Mouse (Mus musculus): ENCODE data around the gene F830045P16Rik. TPM values are rescaled to one million over a fixed set of nuclear protein-coding genes. Genes with fewer than 3 reads are reported as not detected.

Gene F830045P16Rik
- polyA plus RNA-seq, 1 experiment from 2014 or later, result not detected

DNA sequence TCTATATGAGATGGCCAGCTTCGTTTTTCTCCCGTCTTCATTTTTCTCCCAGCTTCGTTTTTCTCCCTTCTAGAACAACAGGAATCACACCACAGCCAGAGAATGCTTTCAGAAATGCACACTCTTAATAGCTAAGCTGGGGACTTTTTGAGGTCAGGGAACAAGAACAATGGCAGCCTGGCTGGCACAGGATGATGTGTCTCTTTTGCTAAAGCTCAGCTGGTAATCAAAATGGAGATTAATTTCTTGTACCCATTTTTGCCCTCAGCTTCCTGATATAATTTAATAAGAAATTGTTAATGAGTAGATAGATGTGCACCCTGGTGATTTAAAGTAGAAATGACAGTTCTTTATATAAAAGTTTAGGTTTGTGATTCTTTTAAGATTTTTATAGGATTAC, 112.7 kb downstream of the F830045P16Rik start:
- ATAC-seq (ENCODE audit: low FRiP score), result no peak
- Histone ChIP-seq H3K4me3 (no peak overlapping the region), H3K4me1 (replicated peaks) (no peaks in the 10 kb centered on the region), H3K36me3 (no peaks in the 10 kb centered on the region), H3K27ac (no peak overlapping the region), H3K9me3 (no peaks in the 10 kb centered on the region), H3K27me3 (no peaks in the 10 kb centered on the region), H3K9ac (no peak overlapping the region), H3K4me2 (no peak overlapping the region)
- WGBS, result 42% methylated on average over 3 of the region's 3 CpGs

DNA sequence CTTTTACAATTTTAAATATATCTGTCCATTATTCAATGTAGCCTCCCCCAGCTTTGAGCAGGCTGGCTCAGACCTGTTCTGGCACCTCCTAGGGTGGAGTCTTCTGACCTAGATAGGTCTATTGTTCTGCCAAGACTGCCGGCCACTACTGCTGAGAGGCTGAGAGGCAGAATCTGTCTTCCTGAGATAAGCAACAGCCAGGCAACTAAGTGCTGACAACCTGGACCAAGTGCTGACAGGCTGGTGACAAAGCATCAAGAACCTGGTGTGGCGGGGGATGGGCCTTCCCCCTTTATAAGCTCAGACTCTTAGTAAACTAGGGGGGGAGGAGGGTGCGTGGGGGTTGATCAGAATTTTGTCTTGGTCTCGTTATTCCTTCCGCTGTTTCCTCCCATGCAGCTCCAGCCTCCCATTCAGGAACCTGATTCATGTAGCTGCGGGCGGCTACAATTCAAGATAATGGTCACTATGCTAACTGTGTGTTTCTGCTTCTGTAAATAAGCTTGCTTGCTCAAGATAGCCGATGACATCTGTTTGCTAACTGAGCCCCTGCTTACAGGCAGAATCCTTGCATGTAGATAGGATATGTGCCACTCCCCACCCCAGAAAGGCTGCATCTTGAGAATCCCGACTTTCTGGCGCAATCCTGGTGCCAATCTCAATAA, 115.4 kb downstream of the F830045P16Rik start:
- Histone ChIP-seq H3K27me3 (no peaks in the 10 kb centered on the region), H3K9me3 (no peaks in the 10 kb centered on the region), H3K9ac (no peak overlapping the region), H3K4me1 (replicated peaks) (no peaks in the 10 kb centered on the region), H3K4me2 (no peak overlapping the region), H3K36me3 (no peaks in the 10 kb centered on the region), H3K4me3 (no peak overlapping the region), H3K27ac (no peak overlapping the region)
- WGBS, result 92% methylated on average over 10 of the region's 10 CpGs
- ATAC-seq (ENCODE audit: low FRiP score), result no peak

DNA sequence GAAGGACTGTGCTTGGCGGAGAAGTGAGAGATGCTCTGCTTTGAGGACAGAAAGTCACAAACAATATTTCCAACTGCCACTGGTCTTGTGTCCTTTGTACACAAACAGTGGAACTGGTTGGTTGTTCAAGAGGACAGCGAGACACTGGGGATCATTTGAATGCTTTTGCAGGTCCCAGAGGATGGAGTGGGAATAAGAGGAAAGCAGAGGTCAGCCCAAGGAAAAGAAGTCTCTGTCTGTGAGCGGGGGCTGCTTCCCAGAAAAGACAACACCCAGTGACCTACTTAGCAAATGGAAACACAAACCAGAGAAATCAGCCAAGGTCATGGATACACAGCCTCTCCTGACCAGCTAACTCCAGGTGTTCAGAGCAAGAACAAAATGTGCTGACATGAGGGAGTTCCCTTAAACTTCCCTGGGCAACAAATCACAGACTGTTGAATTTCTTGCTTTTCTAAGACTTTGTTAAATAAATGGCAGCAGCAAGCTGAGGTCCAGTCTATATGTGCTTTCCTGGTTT, 117.0 kb downstream of the F830045P16Rik start:
- no peaks in the 10 kb centered on the region for H3K9me3 ChIP-seq
- H3K27ac ChIP-seq, result no peak overlapping the region
- H3K4me2 ChIP-seq, result no peak overlapping the region
- 84% methylated on average over 3 of the region's 3 CpGs for WGBS
- H3K4me1 ChIP-seq (replicated peaks), result no peaks in the 10 kb centered on the region
- no peaks in the 10 kb centered on the region for H3K27me3 ChIP-seq
- ATAC-seq (ENCODE audit: low FRiP score), result no peak
- no peak overlapping the region for H3K9ac ChIP-seq
- no peak overlapping the region for H3K4me3 ChIP-seq
- H3K36me3 ChIP-seq, result no peaks in the 10 kb centered on the region

DNA sequence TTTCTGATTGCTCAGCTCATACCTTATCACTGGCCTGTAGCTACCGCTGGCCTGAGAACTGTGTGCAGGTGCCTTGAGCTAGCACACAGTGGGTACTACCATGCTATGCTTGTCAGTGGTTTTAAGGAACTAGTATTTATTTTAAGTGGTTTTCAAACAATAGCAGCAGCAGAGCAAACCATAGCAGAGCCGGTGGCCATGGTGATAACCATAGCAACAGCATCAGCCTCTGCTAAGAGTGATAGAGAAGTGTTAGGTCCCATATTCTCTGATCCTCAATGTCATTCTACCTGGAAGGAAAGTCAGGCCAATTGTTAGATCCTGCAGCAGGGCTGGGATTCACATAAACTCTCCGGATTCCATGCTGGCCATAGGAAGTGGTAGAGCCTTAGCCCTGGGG, 121.8 kb downstream of the F830045P16Rik start:
- Histone ChIP-seq H3K4me3 (no peak overlapping the region), H3K4me2 (no peak overlapping the region), H3K36me3 (no peaks in the 10 kb centered on the region), H3K4me1 (replicated peaks) (no peaks in the 10 kb centered on the region), H3K27me3 (no peaks in the 10 kb centered on the region), H3K9ac (no peak overlapping the region), H3K27ac (no peak overlapping the region), H3K9me3 (no peaks in the 10 kb centered on the region)
- no peak for ATAC-seq (ENCODE audit: low FRiP score)
- 80% methylated on average over 3 of the region's 3 CpGs for WGBS

DNA sequence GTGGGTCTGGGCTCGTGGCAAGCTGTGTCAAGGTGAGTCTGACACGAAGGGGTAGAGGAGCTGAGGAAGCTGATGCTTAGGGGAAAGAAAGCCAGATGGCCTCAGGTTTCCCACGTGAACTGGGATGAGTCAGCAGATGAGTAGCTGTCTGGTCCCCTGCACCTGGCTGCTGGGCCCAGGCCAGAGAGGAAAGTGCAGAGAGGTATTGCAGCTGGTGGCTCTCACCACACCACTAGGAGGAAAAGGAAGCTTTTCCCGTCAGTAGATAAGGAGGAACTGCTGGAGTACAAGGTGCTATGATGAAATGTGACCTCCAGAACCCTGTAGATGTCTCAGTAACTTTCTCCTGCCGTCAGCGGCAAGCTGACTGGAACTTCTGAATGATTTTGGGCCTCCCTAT, 122.9 kb downstream of the F830045P16Rik start:
- Histone ChIP-seq H3K36me3 (no peaks in the 10 kb centered on the region), H3K4me2 (no peak overlapping the region), H3K9me3 (no peaks in the 10 kb centered on the region), H3K27ac (no peak overlapping the region), H3K4me3 (no peak overlapping the region), H3K27me3 (no peaks in the 10 kb centered on the region), H3K4me1 (replicated peaks) (no peaks in the 10 kb centered on the region), H3K9ac (no peak overlapping the region)
- no peak for ATAC-seq (ENCODE audit: low FRiP score)
- WGBS, result 81% methylated on average over 6 of the region's 6 CpGs

DNA sequence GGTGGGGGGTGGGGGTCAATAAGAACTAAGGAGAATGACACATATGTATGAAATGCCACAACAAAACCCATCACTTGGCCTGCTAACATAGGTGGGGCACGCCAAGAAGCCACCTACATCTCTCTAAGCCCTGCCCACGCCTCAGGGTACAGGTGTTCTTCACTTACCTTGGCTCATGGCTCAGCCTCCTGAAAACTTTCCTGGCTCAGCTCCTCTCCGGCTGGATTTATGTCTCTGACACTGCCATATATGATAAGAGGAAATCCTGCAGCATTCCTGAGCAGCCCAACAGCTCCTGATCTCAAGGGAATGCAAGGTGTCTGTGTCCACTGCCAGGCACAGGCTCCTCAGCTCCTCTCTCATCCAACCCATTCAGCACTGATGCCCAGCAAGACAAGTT, 124.8 kb downstream of the F830045P16Rik start:
- no peaks in the 10 kb centered on the region for H3K9me3 ChIP-seq
- H3K27ac ChIP-seq, result no peak overlapping the region
- no peaks in the 10 kb centered on the region for H3K36me3 ChIP-seq
- no peak overlapping the region for H3K9ac ChIP-seq
- H3K4me2 ChIP-seq, result no peak overlapping the region
- H3K4me3 ChIP-seq, result no peak overlapping the region
- no peak for ATAC-seq (ENCODE audit: low FRiP score)
- no peaks in the 10 kb centered on the region for H3K27me3 ChIP-seq
- no peaks in the 10 kb centered on the region for H3K4me1 ChIP-seq (replicated peaks)
- WGBS, result 79% methylated on average over 3 of the region's 3 CpGs

DNA sequence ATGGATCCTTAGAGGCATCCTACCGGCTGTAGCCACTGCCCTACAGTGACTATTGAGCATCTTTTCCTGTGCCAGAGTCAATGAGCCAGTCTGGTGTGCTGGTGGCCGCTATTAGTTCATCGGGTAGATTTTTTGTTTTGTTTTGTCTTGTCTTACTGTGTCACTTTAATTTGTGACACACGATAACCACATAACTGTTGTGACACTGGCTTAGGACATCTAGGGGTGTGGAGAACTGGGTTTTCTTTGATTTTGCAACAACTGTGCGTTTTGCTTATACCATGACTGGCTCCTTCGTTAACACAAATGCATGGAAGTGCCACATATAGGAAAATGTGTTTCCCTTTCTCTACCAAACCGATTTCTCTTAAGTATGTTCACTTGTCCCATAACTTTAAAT, 126.1 kb downstream of the F830045P16Rik start:
- Histone ChIP-seq H3K4me1 (replicated peaks) (no peaks in the 10 kb centered on the region), H3K4me2 (no peak overlapping the region), H3K9me3 (no peaks in the 10 kb centered on the region), H3K27ac (no peak overlapping the region), H3K9ac (no peak overlapping the region), H3K4me3 (no peak overlapping the region), H3K27me3 (no peaks in the 10 kb centered on the region), H3K36me3 (no peaks in the 10 kb centered on the region)
- 94% methylated on average over 7 of the region's 7 CpGs for WGBS
- no peak for ATAC-seq (ENCODE audit: low FRiP score)

DNA sequence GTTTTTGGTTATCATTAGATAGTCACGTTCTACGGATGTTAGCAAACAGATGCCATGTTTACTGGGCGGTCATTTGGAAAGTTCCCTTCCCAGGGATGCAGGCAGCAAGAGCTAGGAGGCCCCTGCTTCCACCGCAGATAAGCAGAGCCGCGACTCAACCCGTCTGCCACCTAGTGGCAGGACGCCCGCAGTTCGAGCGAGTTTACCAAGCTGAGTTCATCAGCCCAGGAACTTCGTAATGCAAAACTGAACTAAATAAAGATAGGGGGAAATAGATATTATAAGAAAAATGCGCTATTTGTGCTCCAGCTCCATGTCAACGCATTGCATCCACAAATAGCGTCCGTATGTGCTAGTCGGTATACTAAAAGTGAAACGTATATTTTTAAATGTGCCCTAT, 127.9 kb downstream of the F830045P16Rik start:
- no peaks in the 10 kb centered on the region for H3K4me1 ChIP-seq (replicated peaks)
- no peak; the same call in 1 of the 2 replicates for ATAC-seq (ENCODE audit: low FRiP score)
- H3K27ac ChIP-seq, result no peak overlapping the region
- no peak overlapping the region for H3K4me2 ChIP-seq
- no peaks in the 10 kb centered on the region for H3K9me3 ChIP-seq
- H3K36me3 ChIP-seq, result no peaks in the 10 kb centered on the region
- no peak overlapping the region for H3K9ac ChIP-seq
- H3K4me3 ChIP-seq, result no peak overlapping the region
- WGBS, result 23% methylated on average over 18 of the region's 18 CpGs
- no peaks in the 10 kb centered on the region for H3K27me3 ChIP-seq

Other genes starting within 250 kb of the F830045P16Rik start
- gene Ckap2l, start 239.4 kb downstream of the F830045P16Rik start, polyA plus RNA-seq (2015; fragmentation: Nextera tagmentation; extraction: Ambion mirVana), result 10.1 and 11.1 TPM in 2 replicates
- 0.26 and 0.43 TPM in 2 replicates for gene Il1a, start 226.6 kb downstream of the F830045P16Rik start, polyA plus RNA-seq (2015; fragmentation: Nextera tagmentation; extraction: Ambion mirVana)
- gene Il1b, start 165.5 kb downstream of the F830045P16Rik start, polyA plus RNA-seq (2015; fragmentation: Nextera tagmentation; extraction: Ambion mirVana), result 0.14 TPM in 1 of 2 replicates, not detected in the other
- 20.8 and 23.1 TPM in 2 replicates for gene Sirpa, start 56.2 kb upstream of the F830045P16Rik start, polyA plus RNA-seq (2015; fragmentation: Nextera tagmentation; extraction: Ambion mirVana)
- gene Pdyn, start 163.2 kb upstream of the F830045P16Rik start, polyA plus RNA-seq (2015; fragmentation: Nextera tagmentation; extraction: Ambion mirVana), result 10.5 and 13.4 TPM in 2 replicates